In genomic region chr4:62544801-62545200, GRCm38 (mm10) we compare ENCODE assay signal across 20 mouse cellular contexts. TPM values are rescaled to one million over a fixed set of nuclear protein-coding genes. Genes with fewer than 3 reads are reported as not detected.
"Had no signal": no experiment of that assay in that cellular context is flagged by ENCODE, and none has a peak within 500 bp of the region (broad histone marks: within the 10 kb centered on the region; RNA-seq: fewer than 3 reads in every experiment).

No protein-coding gene starts in this region.

- ATAC-seq: liver, embryonic 12.5 days; liver, postnatal 0 days; lung, postnatal 0 days; midbrain, embryonic 13.5 days; midbrain, embryonic 15.5 days; midbrain, embryonic 16.5 days had no signal

- DNase-seq: left cerebral cortex, postnatal 4 days; liver; liver, embryonic 13.5 days; liver, postnatal 0 days; lung, adult 2 months; lung, embryonic 14.5 days; lung, postnatal 10 days; lung, postnatal 14 days; lung, postnatal 36 days; lung, postnatal 4 days; midbrain, embryonic 14.5 days had no signal

RNA-seq across cellular contexts. Expression of gene 4933430I17Rik, which starts 19.6 kb away (rescaled TPM):
- total RNA-seq: liver, adult 2 months; megakaryocyte-erythroid progenitor cell, adult 5-6 weeks; monocyte, adult 5-6 weeks had no signal
- polyA plus RNA-seq: liver, adult 2 months; liver, postnatal 0 days had no signal

RNA-seq across cellular contexts. Expression of gene Hdhd3, which starts 41.5 kb away (rescaled TPM):
- total RNA-seq: megakaryocyte, adult 5-6 weeks had no signal
